Mouse (Mus musculus): ENCODE data around the gene Dpagt1.
"Not testable (repeated sequence)": the region's sequence is repeated elsewhere in the genome, so short reads cannot be mapped to it uniquely, and the experiment has no call there.

The Dpagt1 gene

GRCm38 (mm10) chr9:44341487-44341886 lies 15.7 kb downstream of the Dpagt1 start:
- DNase-seq = no peak

GRCm38 (mm10) chr9:44342173-44342572 lies 16.4 kb downstream of the Dpagt1 start:
- no peak for DNase-seq

- DNase-seq = no peak
Observed at GRCm38 (mm10) chr9:44342605-44343004, 16.8 kb downstream of the Dpagt1 start.

- DNase-seq = no peak
Observed at GRCm38 (mm10) chr9:44343290-44343689, 17.5 kb downstream of the Dpagt1 start.

GRCm38 (mm10) chr9:44343781-44344421 lies 18.1 kb downstream of the Dpagt1 start, which contains the start of gene Hmbs:
Hmbs (minus strand) TSS chr9:44344228.
- DNase-seq = peak; percentile 96

GRCm38 (mm10) chr9:44345570-44346433 lies 20.0 kb downstream of the Dpagt1 start:
- DNase-seq = no peak

GRCm38 (mm10) chr9:44347166-44347565 lies 21.3 kb downstream of the Dpagt1 start:
- no peak for DNase-seq

GRCm38 (mm10) chr9:44347621-44348020 lies 21.8 kb downstream of the Dpagt1 start:
- DNase-seq = no peak

- DNase-seq = no peak
Observed at GRCm38 (mm10) chr9:44348546-44348945, 22.7 kb downstream of the Dpagt1 start.

- no peak for DNase-seq
Observed at GRCm38 (mm10) chr9:44351396-44351795, 25.6 kb downstream of the Dpagt1 start.

- DNase-seq = no peak
Observed at GRCm38 (mm10) chr9:44352337-44352736, 26.5 kb downstream of the Dpagt1 start.

- DNase-seq = no peak
Observed at GRCm38 (mm10) chr9:44353142-44353541, 27.3 kb downstream of the Dpagt1 start.

- DNase-seq = peak; percentile 30
Observed at GRCm38 (mm10) chr9:44357207-44357606, 31.4 kb downstream of the Dpagt1 start.

- peak; percentile 97 for DNase-seq
Observed at GRCm38 (mm10) chr9:44361190-44361917, 35.5 kb downstream of the Dpagt1 start, which contains the start of gene Vps11. Vps11 (minus strand) TSS chr9:44361670.

- not testable (repeated sequence) for DNase-seq
Observed at GRCm38 (mm10) chr9:44361931-44362330, 36.1 kb downstream of the Dpagt1 start.

GRCm38 (mm10) chr9:44364480-44364879 lies 38.7 kb downstream of the Dpagt1 start:
- DNase-seq = peak; percentile 17

GRCm38 (mm10) chr9:44373386-44373785 lies 47.6 kb downstream of the Dpagt1 start:
- no peak for DNase-seq

- DNase-seq = no peak
Observed at GRCm38 (mm10) chr9:44376141-44376540, 50.3 kb downstream of the Dpagt1 start.

- not testable (repeated sequence) for DNase-seq
Observed at GRCm38 (mm10) chr9:44377335-44377734, 51.5 kb downstream of the Dpagt1 start.

- DNase-seq = no peak
Observed at GRCm38 (mm10) chr9:44378153-44378730, 52.4 kb downstream of the Dpagt1 start.

- DNase-seq = peak; percentile 100
Observed at GRCm38 (mm10) chr9:44379054-44379834, 53.4 kb downstream of the Dpagt1 start, which contains the start of gene Hyou1. Hyou1 (plus strand) TSS chr9:44379490.

GRCm38 (mm10) chr9:44379862-44380261 lies 54.0 kb downstream of the Dpagt1 start:
- DNase-seq = no peak
